Mouse (Mus musculus): Measurements from ENCODE around the gene 2310046K23Rik. TPM values are rescaled to one million over a fixed set of nuclear protein-coding genes. Genes with fewer than 3 reads are reported as not detected.
"Not testable (repeated sequence)": the region's sequence is repeated elsewhere in the genome, so short reads cannot be mapped to it uniquely, and the experiment has no call there.

The 2310046K23Rik gene
- polyA plus RNA-seq, 1 experiment from 2014 or later, result not detected

DNA sequence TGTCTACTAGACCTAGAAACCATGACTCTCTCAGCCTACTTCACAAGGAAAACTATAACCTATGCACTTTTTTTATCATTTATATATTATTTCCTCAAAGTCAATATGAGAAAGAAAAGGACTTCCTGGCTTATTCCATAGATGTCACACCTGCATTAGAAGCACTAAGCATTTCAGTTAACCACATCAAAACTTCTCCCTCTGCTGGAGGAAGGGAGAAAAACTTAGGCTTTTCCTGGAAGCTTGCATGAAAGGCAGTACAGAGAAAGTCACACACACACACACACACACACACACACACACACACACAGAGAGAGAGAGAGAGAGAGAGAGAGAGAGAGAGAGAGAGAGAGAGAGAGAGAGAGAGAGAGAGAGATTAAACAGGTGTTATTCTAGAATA lies 22.0 kb downstream of the 2310046K23Rik start:
- Histone ChIP-seq H3K27me3 (ENCODE audit: control insufficient read depth, insufficient read depth, low read length) (no peaks in the 10 kb centered on the region), H3K4me3 (ENCODE audit: low read depth, low read length) (no peak overlapping the region), H3K27ac (ENCODE audit: low read depth, low read length) (no peak overlapping the region), H3K9ac (ENCODE audit: low read length) (no peak overlapping the region), H3K9me3 (ENCODE audit: control insufficient read depth, low read length) (no peaks in the 10 kb centered on the region), H3K36me3 (ENCODE audit: control insufficient read depth, insufficient read depth, low read length) (no peaks in the 10 kb centered on the region), H3K4me2 (ENCODE audit: low read depth) (no peak overlapping the region), H3K4me1 (ENCODE audit: control insufficient read depth, insufficient read depth, low read length) (no peaks in the 10 kb centered on the region)
- DNase-seq (ENCODE audit: low spot score), result no peak
- no peak for ATAC-seq (ENCODE audit: insufficient read depth, low FRiP score, low TSS enrichment)

DNA sequence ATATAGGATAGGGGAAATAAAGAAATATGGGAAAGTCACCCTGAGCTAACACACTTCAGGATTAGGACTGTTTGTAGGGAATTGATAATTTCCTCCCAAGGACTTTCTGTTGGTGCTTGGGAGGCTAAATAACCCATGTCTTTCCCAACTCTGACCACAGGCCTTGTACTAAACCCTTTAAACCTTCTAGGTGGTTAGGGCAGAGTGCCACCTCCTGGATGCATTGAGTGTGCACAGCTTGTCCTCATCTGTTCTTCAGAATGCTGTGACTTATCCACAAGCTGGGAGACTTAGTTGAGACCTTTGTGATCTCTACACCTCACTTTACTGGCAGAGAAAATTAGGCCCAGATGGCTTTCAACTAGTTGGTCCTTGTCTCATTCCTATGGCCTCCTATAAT lies 23.5 kb downstream of the 2310046K23Rik start:
- Histone ChIP-seq H3K4me1 (ENCODE audit: control insufficient read depth, insufficient read depth, low read length) (no peaks in the 10 kb centered on the region), H3K4me2 (ENCODE audit: low read depth) (no peak overlapping the region), H3K36me3 (ENCODE audit: control insufficient read depth, insufficient read depth, low read length) (no peaks in the 10 kb centered on the region), H3K4me3 (ENCODE audit: low read depth, low read length) (no peak overlapping the region), H3K9ac (ENCODE audit: low read length) (no peak overlapping the region), H3K27me3 (ENCODE audit: control insufficient read depth, insufficient read depth, low read length) (no peaks in the 10 kb centered on the region), H3K27ac (ENCODE audit: low read depth, low read length) (no peak overlapping the region), H3K9me3 (ENCODE audit: control insufficient read depth, low read length) (no peaks in the 10 kb centered on the region)
- peak; percentile 35 for DNase-seq (ENCODE audit: low spot score)
- no peak for ATAC-seq (ENCODE audit: insufficient read depth, low FRiP score, low TSS enrichment)

DNA sequence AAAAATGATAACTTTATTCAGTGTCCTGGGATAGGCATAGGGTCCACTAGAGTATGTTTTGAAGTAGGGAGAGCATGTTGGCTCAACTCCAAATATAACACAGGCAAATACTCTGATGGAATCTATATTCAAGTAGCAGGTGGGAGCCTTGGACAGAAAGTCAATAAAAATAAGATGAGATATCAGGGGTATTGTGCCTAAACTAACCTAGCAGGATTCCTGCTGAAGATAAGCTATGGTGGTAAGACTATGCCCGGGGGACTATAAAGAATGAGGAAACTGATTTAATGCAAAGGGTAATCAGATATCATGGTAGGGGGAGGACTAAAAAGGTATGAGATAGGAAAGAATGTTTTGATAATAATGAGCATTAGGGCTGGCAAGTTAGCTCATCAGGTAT lies 26.1 kb downstream of the 2310046K23Rik start:
- Histone ChIP-seq H3K36me3 (ENCODE audit: control insufficient read depth, insufficient read depth, low read length) (no peaks in the 10 kb centered on the region), H3K4me2 (ENCODE audit: low read depth) (no peak overlapping the region), H3K9ac (ENCODE audit: low read length) (no peak overlapping the region), H3K4me3 (ENCODE audit: low read depth, low read length) (no peak overlapping the region), H3K4me1 (ENCODE audit: control insufficient read depth, insufficient read depth, low read length) (no peaks in the 10 kb centered on the region), H3K27me3 (ENCODE audit: control insufficient read depth, insufficient read depth, low read length) (no peaks in the 10 kb centered on the region), H3K27ac (ENCODE audit: low read depth, low read length) (no peak overlapping the region), H3K9me3 (ENCODE audit: control insufficient read depth, low read length) (no peaks in the 10 kb centered on the region)
- WGBS, result 88% methylated on average over 1 of the region's 1 CpGs
- ATAC-seq (ENCODE audit: insufficient read depth, low FRiP score, low TSS enrichment) (no peak), DNase-seq (ENCODE audit: low spot score) (no peak)

DNA sequence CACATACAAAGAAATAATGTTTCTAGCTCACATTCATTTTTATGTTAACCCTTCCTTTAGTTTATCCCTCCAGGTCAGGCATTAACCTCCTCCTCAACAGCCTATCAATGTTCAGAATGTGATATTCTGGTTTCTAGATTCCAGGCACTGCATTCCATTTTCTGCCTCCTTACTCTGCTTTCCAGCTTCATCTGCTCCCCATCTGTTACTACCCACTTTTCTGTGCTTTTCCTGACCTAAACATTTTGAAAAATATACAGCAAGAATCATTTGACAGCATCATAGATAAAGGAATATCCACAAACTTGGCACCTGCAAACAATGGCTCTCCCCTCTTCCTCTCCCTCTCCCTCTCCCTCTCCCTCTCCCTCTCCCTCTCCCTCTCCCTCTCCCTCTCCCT lies 30.8 kb downstream of the 2310046K23Rik start:
- no peaks in the 10 kb centered on the region for H3K27me3 ChIP-seq (ENCODE audit: control insufficient read depth, insufficient read depth, low read length)
- DNase-seq (ENCODE audit: low spot score), result no peak
- ATAC-seq (ENCODE audit: insufficient read depth, low FRiP score, low TSS enrichment), result no peak
- no peaks in the 10 kb centered on the region for H3K36me3 ChIP-seq (ENCODE audit: control insufficient read depth, insufficient read depth, low read length)
- H3K4me2 ChIP-seq (ENCODE audit: low read depth), result no peak overlapping the region
- H3K27ac ChIP-seq (ENCODE audit: low read depth, low read length), result no peak overlapping the region
- H3K9ac ChIP-seq (ENCODE audit: low read length), result no peak overlapping the region
- H3K4me1 ChIP-seq (ENCODE audit: control insufficient read depth, insufficient read depth, low read length), result no peaks in the 10 kb centered on the region
- no peaks in the 10 kb centered on the region for H3K9me3 ChIP-seq (ENCODE audit: control insufficient read depth, low read length)
- H3K4me3 ChIP-seq (ENCODE audit: low read depth, low read length), result no peak overlapping the region

DNA sequence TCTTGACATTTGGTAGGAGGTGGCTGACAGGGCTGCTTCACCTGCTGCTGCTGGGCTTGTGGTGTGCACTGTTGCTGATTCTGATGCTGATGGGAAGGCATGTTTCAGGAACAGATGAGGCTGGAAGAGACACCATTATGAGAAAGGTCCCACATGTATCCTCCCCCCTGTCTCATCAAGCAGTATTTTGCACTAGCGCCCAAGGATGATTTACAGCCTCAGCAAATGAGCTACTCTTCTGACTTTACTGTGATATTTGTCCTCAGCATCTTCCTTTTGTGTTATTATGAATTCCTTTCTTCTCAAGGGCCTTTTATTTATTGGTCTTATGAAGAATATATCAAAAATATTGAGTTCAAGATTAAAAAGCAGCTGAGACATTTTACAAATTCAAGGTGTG lies 33.9 kb downstream of the 2310046K23Rik start, which contains the start of gene Sprr4:
Gene Sprr4, minus strand, starts transcription at position 101 of the 400 bp plus-strand sequence.
- H3K36me3 ChIP-seq (ENCODE audit: control insufficient read depth, insufficient read depth, low read length), result no peaks in the 10 kb centered on the region
- ATAC-seq (ENCODE audit: insufficient read depth, low FRiP score, low TSS enrichment), result no peak
- H3K4me3 ChIP-seq (ENCODE audit: low read depth, low read length), result no peak within 1 kb of the TSS
- 83% methylated on average over 1 of the region's 1 CpGs for WGBS
- H3K27me3 ChIP-seq (ENCODE audit: control insufficient read depth, insufficient read depth, low read length), result no peaks in the 10 kb centered on the region
- H3K9me3 ChIP-seq (ENCODE audit: control insufficient read depth, low read length), result no peaks in the 10 kb centered on the region
- no peaks in the 10 kb centered on the region for H3K4me1 ChIP-seq (ENCODE audit: control insufficient read depth, insufficient read depth, low read length)
- H3K9ac ChIP-seq (ENCODE audit: low read length), result no peak within 1 kb of the TSS
- DNase-seq (ENCODE audit: low spot score), result no peak
- no peak within 1 kb of the TSS for H3K27ac ChIP-seq (ENCODE audit: low read depth, low read length)
- H3K4me2 ChIP-seq (ENCODE audit: low read depth), result no peak within 1 kb of the TSS

DNA sequence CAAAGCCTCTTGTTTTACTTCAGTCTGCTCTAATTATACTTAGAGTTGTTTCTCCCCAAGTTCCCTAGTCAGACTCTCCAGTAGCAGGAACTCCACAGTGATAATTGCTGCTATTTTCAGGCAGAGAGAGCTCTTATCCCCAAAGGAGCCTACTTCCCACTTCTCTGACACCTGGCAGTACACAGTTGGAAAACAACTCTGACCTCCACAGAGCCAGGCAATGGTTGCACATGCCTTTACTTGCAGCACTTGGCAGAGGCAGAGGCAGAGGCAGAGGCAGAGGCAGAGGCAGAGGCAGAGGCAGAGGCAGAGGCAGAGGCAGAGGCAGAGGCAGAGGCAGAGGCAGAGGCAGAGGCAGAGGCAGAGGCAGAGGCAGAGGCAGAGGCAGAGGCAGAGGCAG lies 44.0 kb downstream of the 2310046K23Rik start:
- not testable (repeated sequence) for H3K36me3 ChIP-seq (ENCODE audit: control insufficient read depth, insufficient read depth, low read length); H3K9me3 ChIP-seq (ENCODE audit: control insufficient read depth, low read length); H3K27me3 ChIP-seq (ENCODE audit: control insufficient read depth, insufficient read depth, low read length); H3K4me1 ChIP-seq (ENCODE audit: control insufficient read depth, insufficient read depth, low read length); H3K4me2 ChIP-seq (ENCODE audit: low read depth); H3K9ac ChIP-seq (ENCODE audit: low read length); H3K27ac ChIP-seq (ENCODE audit: low read depth, low read length); ATAC-seq (ENCODE audit: insufficient read depth, low FRiP score, low TSS enrichment); H3K4me3 ChIP-seq (ENCODE audit: low read depth, low read length); DNase-seq (ENCODE audit: low spot score)

DNA sequence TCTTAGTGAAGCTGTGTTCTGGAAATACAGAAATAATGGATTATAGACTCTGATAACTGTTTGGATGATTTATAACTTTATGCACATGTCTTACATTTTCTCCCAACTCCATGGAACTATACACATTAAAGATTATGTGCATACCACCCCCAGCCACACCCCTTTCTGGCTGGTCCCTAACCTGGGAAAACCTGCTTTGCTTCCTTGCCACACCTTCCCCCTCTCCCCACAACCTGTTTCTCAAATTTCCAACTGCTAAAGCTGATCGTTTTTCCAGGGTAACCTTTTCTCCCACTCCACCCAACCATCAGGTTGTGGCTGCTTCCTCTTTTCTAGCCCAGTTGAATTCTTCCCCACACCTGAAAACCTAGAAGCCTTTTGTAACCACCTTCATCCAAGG lies 48.0 kb downstream of the 2310046K23Rik start:
- WGBS, result 65% methylated on average over 1 of the region's 1 CpGs
- Histone ChIP-seq H3K4me1 (ENCODE audit: control insufficient read depth, insufficient read depth, low read length) (no peaks in the 10 kb centered on the region), H3K9me3 (ENCODE audit: control insufficient read depth, low read length) (no peaks in the 10 kb centered on the region), H3K4me3 (ENCODE audit: low read depth, low read length) (no peak overlapping the region), H3K4me2 (ENCODE audit: low read depth) (no peak overlapping the region), H3K9ac (ENCODE audit: low read length) (no peak overlapping the region), H3K27me3 (ENCODE audit: control insufficient read depth, insufficient read depth, low read length) (no peaks in the 10 kb centered on the region), H3K36me3 (ENCODE audit: control insufficient read depth, insufficient read depth, low read length) (no peaks in the 10 kb centered on the region), H3K27ac (ENCODE audit: low read depth, low read length) (no peak overlapping the region)
- DNase-seq (ENCODE audit: low spot score) (no peak), ATAC-seq (ENCODE audit: insufficient read depth, low FRiP score, low TSS enrichment) (no peak)

DNA sequence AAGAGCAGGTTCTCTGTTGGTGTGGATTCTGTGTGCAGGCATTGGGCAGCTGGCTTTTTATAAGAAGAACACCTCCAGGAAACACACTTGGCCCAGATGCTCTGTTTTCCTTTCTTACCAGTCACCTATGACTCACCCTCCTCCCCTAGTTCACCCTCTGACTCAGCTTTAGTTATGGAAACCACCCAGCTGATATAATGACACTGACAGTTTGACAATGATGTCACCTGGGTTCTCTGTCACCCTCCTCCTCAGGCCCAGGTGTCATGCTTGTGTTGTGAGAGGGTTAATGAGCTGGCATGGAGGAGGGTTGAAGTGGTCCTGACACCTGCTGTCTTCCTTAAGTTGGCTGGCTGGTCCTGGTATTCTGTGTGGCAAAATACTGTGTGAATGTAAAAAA lies 48.4 kb downstream of the 2310046K23Rik start, which contains the start of gene Sprr1a:
Gene Sprr1a, minus strand, starts transcription at position 33 of the 400 bp plus-strand sequence.
- no peaks in the 10 kb centered on the region for H3K9me3 ChIP-seq (ENCODE audit: control insufficient read depth, low read length)
- no peak within 1 kb of the TSS for H3K4me3 ChIP-seq (ENCODE audit: low read depth, low read length)
- H3K4me1 ChIP-seq (ENCODE audit: control insufficient read depth, insufficient read depth, low read length), result no peaks in the 10 kb centered on the region
- H3K36me3 ChIP-seq (ENCODE audit: control insufficient read depth, insufficient read depth, low read length), result no peaks in the 10 kb centered on the region
- no peaks in the 10 kb centered on the region for H3K27me3 ChIP-seq (ENCODE audit: control insufficient read depth, insufficient read depth, low read length)
- H3K27ac ChIP-seq (ENCODE audit: low read depth, low read length), result no peak within 1 kb of the TSS
- no peak within 1 kb of the TSS for H3K4me2 ChIP-seq (ENCODE audit: low read depth)
- DNase-seq (ENCODE audit: low spot score), result no peak
- no peak for ATAC-seq (ENCODE audit: insufficient read depth, low FRiP score, low TSS enrichment)
- H3K9ac ChIP-seq (ENCODE audit: low read length), result no peak within 1 kb of the TSS

Measured in neural tube, embryonic 11.5 days (tissue).